Mouse (Mus musculus): ENCODE results near the gene Gm44502. TPM values are rescaled to one million over a fixed set of nuclear protein-coding genes. Genes with fewer than 3 reads are reported as not detected.

Gene Gm44502
- total and polyA plus RNA-seq, 3 experiments, result not detected

- TF ChIP-seq MYC (IDR thresholded peaks at IDR 0.05; ENCODE audit: low read depth, low read length) (no peak), TCF12 (IDR thresholded peaks at IDR 0.05; ENCODE audit: low read depth, low read length) (no peak), ZC3H11A (IDR thresholded peaks at IDR 0.05; ENCODE audit: low read depth, low read length) (no peak), GABPA (IDR thresholded peaks at IDR 0.05; ENCODE audit: low read depth, low read length) (no peak), USF1 (IDR thresholded peaks at IDR 0.05; ENCODE audit: low read depth, low read length) (no peak), MEF2A (IDR thresholded peaks at IDR 0.05; ENCODE audit: extremely low read depth, insufficient replicate concordance, low read depth, low read length, poor library complexity, severe bottlenecking) (no peak), NELFE (IDR thresholded peaks at IDR 0.05; ENCODE audit: low read depth, low read length) (no peak), POLR2A (IDR thresholded peaks at IDR 0.05; ENCODE audit: control insufficient read depth in 1 of 2, insufficient read depth in 1 of 2, low read depth in 1 of 2, low read length in 2 of 2, poor library complexity in 1 of 2) (no peak), BHLHE40 (IDR thresholded peaks at IDR 0.05; ENCODE audit: borderline replicate concordance, low read depth, low read length) (no peak), ZNF384 (IDR thresholded peaks at IDR 0.05; ENCODE audit: low read depth, low read length) (no peak), RCOR1 (IDR thresholded peaks at IDR 0.05; ENCODE audit: low read depth, low read length) (no peak), CHD1 (IDR thresholded peaks at IDR 0.05; ENCODE audit: low read depth, low read length) (no peak), TBP (IDR thresholded peaks at IDR 0.05; ENCODE audit: low read depth, low read length) (no peak), NRF1 (IDR thresholded peaks at IDR 0.05; ENCODE audit: insufficient read depth, low read depth, low read length, poor library complexity, severe bottlenecking) (no peak), SMC3 (IDR thresholded peaks at IDR 0.05; ENCODE audit: low read depth, low read length) (no peak), JUND (IDR thresholded peaks at IDR 0.05; ENCODE audit: low read depth, low read length) (no peak), CHD2 (IDR thresholded peaks at IDR 0.05; ENCODE audit: low read length) (no peak), ZMIZ1 (IDR thresholded peaks at IDR 0.05; ENCODE audit: low read depth, low read length) (no peak), MAZ (IDR thresholded peaks at IDR 0.05; ENCODE audit: low read depth, low read length) (no peak)
- Histone ChIP-seq H3K4me1 (ENCODE audit: control insufficient read depth in 1 of 2, insufficient read depth in 2 of 2, low read length in 2 of 2) (0 out of 4 replicates have a peak, but pooled peaks cover 0 to 3% of the 10 kb centered on the region in 2 experiments), H3K27me3 (ENCODE audit: control insufficient read depth in 1 of 2, insufficient read depth in 2 of 2, low read length in 2 of 2) (no peaks in the 10 kb centered on the region), H3K9me3 (replicated peaks; ENCODE audit: insufficient read depth, low read length) (no peaks in the 10 kb centered on the region), H3K36me3 (ENCODE audit: control insufficient read depth in 1 of 2, insufficient read depth in 2 of 2, low read length in 2 of 2) (peaks cover 3 to 5% of the 10 kb centered on the region in 2 experiments; a peak in 3 of 4 replicates), H3K27ac (ENCODE audit: control insufficient read depth, low read depth, low read length) (no peak overlapping the region), H3K9ac (ENCODE audit: control insufficient read depth, low read depth, low read length, poor library complexity, severe bottlenecking) (peak overlapping the region; percentile 90), H3K79me2 (ENCODE audit: control insufficient read depth, insufficient read depth, low read length, poor library complexity) (peaks cover 20% of the 10 kb centered on the region), H3K4me3 (ENCODE audit: control insufficient read depth in 1 of 2, insufficient read depth in 1 of 2, low read depth in 2 of 2, low read length in 2 of 2) (peak overlapping the region; percentile 63 to 76)
- DNase-seq (ENCODE audit: low read depth, low spot score), result peak; percentile 31
These were observed 57.0 kb downstream of the Gm44502 start for GRCm38 (mm10) chr15:89372536-89372935.

- no peak for TF ChIP-seq TAL1 (IDR thresholded peaks at IDR 0.05; ENCODE audit: low read length)
- TF ChIP-seq HCFC1 (IDR thresholded peaks at IDR 0.05; ENCODE audit: low read depth, low read length), result no peak
- no peak for TF ChIP-seq SMC3 (IDR thresholded peaks at IDR 0.05; ENCODE audit: low read depth, low read length)
- no peak for TF ChIP-seq USF2 (IDR thresholded peaks at IDR 0.05; ENCODE audit: borderline replicate concordance in 1 of 2, insufficient read depth in 1 of 2, low read depth in 1 of 2, low read length in 2 of 2)
- TF ChIP-seq ELF1 (IDR thresholded peaks at IDR 0.05; ENCODE audit: low read depth, low read length), result no peak
- no peak; a peak in 1 of 4 replicates for TF ChIP-seq POLR2A (IDR thresholded peaks at IDR 0.05; ENCODE audit: control insufficient read depth in 1 of 2, insufficient read depth in 1 of 2, low read depth in 1 of 2, low read length in 2 of 2, poor library complexity in 1 of 2)
- no peak for TF ChIP-seq MAFK (IDR thresholded peaks at IDR 0.05; ENCODE audit: borderline replicate concordance, low read depth, low read length)
- no peak for TF ChIP-seq SIN3A (IDR thresholded peaks at IDR 0.05; ENCODE audit: low read length)
- no peak for TF ChIP-seq CHD2 (IDR thresholded peaks at IDR 0.05; ENCODE audit: low read length)
- no peak for TF ChIP-seq ZKSCAN1 (IDR thresholded peaks at IDR 0.05; ENCODE audit: low read depth, low read length)
- Histone ChIP-seq H3K27ac (ENCODE audit: control insufficient read depth, low read depth, low read length) (no peak overlapping the region), H3K9ac (ENCODE audit: control insufficient read depth, low read depth, low read length, poor library complexity, severe bottlenecking) (no peak overlapping the region; the same call in 1 of the 2 replicates), H3K27me3 (ENCODE audit: control insufficient read depth in 1 of 2, insufficient read depth in 2 of 2, low read length in 2 of 2) (no peaks in the 10 kb centered on the region), H3K9me3 (replicated peaks; ENCODE audit: insufficient read depth, low read length) (no peaks in the 10 kb centered on the region), H3K4me1 (ENCODE audit: control insufficient read depth in 1 of 2, insufficient read depth in 2 of 2, low read length in 2 of 2) (0 out of 4 replicates have a peak, but pooled peaks cover 0 to 3% of the 10 kb centered on the region in 2 experiments), H3K79me2 (ENCODE audit: control insufficient read depth, insufficient read depth, low read length, poor library complexity) (peaks cover 20% of the 10 kb centered on the region), H3K4me3 (ENCODE audit: control insufficient read depth in 1 of 2, insufficient read depth in 1 of 2, low read depth in 2 of 2, low read length in 2 of 2) (no peak overlapping the region; a peak in 1 of 4 replicates), H3K36me3 (ENCODE audit: control insufficient read depth in 1 of 2, insufficient read depth in 2 of 2, low read length in 2 of 2) (peaks cover 3 to 6% of the 10 kb centered on the region in 2 experiments; a peak in 3 of 4 replicates)
- DNase-seq (ENCODE audit: low read depth, low spot score), result no peak
These were observed 57.4 kb downstream of the Gm44502 start for GRCm38 (mm10) chr15:89372068-89372467.
